10 mouse cellular contexts compared by ENCODE assay signal in the genomic region with DNA sequence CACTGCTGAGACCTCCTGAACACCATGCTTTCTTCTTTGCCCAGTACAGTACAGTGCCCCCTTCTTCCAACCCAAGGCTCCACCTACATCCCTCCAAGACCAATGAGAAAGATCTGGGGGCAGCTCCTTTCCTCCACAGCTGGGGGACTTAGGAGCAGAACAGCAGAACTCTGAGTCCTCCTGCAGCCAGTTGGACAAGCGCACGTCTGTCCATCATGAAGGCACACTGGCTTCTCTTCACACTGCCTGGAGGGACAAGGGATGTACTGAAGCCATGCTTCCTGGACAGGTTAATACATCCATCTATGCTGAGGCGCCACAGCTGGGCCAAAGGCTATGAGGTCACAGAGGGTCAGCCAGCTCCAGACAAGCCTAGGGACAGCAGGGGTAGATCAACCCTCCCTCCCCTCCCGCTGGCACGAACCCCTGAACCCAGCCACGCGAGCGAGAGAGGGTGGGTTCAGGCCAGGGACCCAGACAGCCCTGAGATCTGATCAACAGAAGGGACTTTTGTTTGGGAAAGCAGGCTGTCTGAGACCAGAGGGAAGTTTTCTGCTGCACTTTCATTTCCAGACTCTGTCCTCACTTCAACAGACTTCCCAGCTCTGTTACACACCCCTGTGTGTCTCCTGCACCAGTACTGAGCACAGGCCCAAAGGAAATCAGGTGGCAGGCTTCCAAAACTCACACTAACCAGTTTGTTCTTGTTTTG. TPM values are rescaled to one million over a fixed set of nuclear protein-coding genes. Genes with fewer than 3 reads are reported as not detected.
DNase-seq lines count a peak whose midpoint lies in the region; ATAC-seq and TF ChIP-seq lines count a peak whose summit lies in the region.
"Had no signal": no experiment of that assay in that cellular context is flagged by ENCODE, and none has a peak within 500 bp of the region (broad histone marks: within the 10 kb centered on the region; RNA-seq: fewer than 3 reads in every experiment).

No protein-coding gene starts in this region.

- H3K36me3 ChIP-seq in hindbrain, embryonic 10.5 days = peaks cover 31% of the 10 kb centered on the region
- no peaks in the 10 kb centered on the region for H3K36me3 ChIP-seq in hindbrain, embryonic 11.5 days (ENCODE audit: control insufficient read depth, insufficient read depth, low read length)
- H3K36me3 ChIP-seq in forebrain, postnatal 0 days (ENCODE audit: insufficient read depth) = no peaks in the 10 kb centered on the region
- no peaks in the 10 kb centered on the region for H3K36me3 ChIP-seq in intestine, embryonic 16.5 days (ENCODE audit: control insufficient read depth, insufficient read depth, low read length)
- no peaks in the 10 kb centered on the region for H3K36me3 ChIP-seq in midbrain, embryonic 14.5 days (ENCODE audit: control insufficient read depth, insufficient read depth, low read length)

- 51% methylated on average over 8 of the region's 8 CpGs for WGBS in hindbrain, embryonic 10.5 days
- 53% methylated on average over 8 of the region's 8 CpGs for whole genome bisulfite sequencing in hindbrain, embryonic 11.5 days
- 67% methylated on average over 8 of the region's 8 CpGs for WGBS in forebrain, postnatal 0 days
- WGBS in intestine, embryonic 16.5 days = 43% methylated on average over 8 of the region's 8 CpGs
- WGBS in midbrain, embryonic 14.5 days = 67% methylated on average over 8 of the region's 8 CpGs

- peak; percentile 27 for DNase-seq in hindbrain, embryonic 10.5 days (ENCODE audit: low spot score)
- no peak for DNase-seq in hindbrain, embryonic 11.5 days (ENCODE audit: low spot score)
- no peak for DNase-seq in forebrain, postnatal 0 days
- DNase-seq in midbrain, embryonic 14.5 days = no peak
- DNase-seq in c-Kit-positive CD71-positive TER-119-positive erythroid progenitor cells, embryonic 14.5 days (ENCODE audit: low spot score) = no peak
- no peak for DNase-seq in liver

- no peaks in the 10 kb centered on the region for H3K27me3 ChIP-seq in hindbrain, embryonic 10.5 days (ENCODE audit: insufficient read depth, poor library complexity, severe bottlenecking)
- no peaks in the 10 kb centered on the region for H3K27me3 ChIP-seq in hindbrain, embryonic 11.5 days (ENCODE audit: control insufficient read depth, insufficient read depth, low read length)
- no peaks in the 10 kb centered on the region for H3K27me3 ChIP-seq in forebrain, postnatal 0 days (ENCODE audit: insufficient read depth, low read length)
- no peaks in the 10 kb centered on the region for H3K27me3 ChIP-seq in intestine, embryonic 16.5 days (replicated peaks; ENCODE audit: control insufficient read depth, insufficient read depth, low read length)
- H3K27me3 ChIP-seq in midbrain, embryonic 14.5 days (ENCODE audit: control insufficient read depth, insufficient read depth, low read length) = no peaks in the 10 kb centered on the region

- no peak for ATAC-seq in hindbrain, embryonic 11.5 days (ENCODE audit: low FRiP score)
- ATAC-seq in forebrain, postnatal 0 days = peak; percentile 44
- peak; percentile 56 for ATAC-seq in intestine, embryonic 16.5 days
- no peak for ATAC-seq in midbrain, embryonic 14.5 days (ENCODE audit: low FRiP score, low TSS enrichment)
- ATAC-seq in cerebellum, adult (ENCODE audit: insufficient number of reproducible peaks, low FRiP score, low TSS enrichment) = no peak
- ATAC-seq: activated CD4-positive, CD25-positive, alpha-beta regulatory T cell, adult 4 months had no signal

- no peak overlapping the region for H3K4me3 ChIP-seq in hindbrain, embryonic 10.5 days
- H3K4me3 ChIP-seq in hindbrain, embryonic 11.5 days (ENCODE audit: low read depth, low read length) = no peak overlapping the region
- H3K4me3 ChIP-seq in forebrain, postnatal 0 days (ENCODE audit: low read depth, low read length) = no peak overlapping the region
- no peak overlapping the region for H3K4me3 ChIP-seq in intestine, embryonic 16.5 days (ENCODE audit: low read length)
- H3K4me3 ChIP-seq in midbrain, embryonic 14.5 days (replicated peaks; ENCODE audit: low read depth, low read length) = no peak overlapping the region

- 0 out of 2 replicates have a peak overlapping the region, but pooled peaks have one; percentile 5 for H3K27ac ChIP-seq in hindbrain, embryonic 10.5 days
- no peak overlapping the region for H3K27ac ChIP-seq in hindbrain, embryonic 11.5 days (ENCODE audit: low read depth, low read length)
- H3K27ac ChIP-seq in forebrain, postnatal 0 days (ENCODE audit: low read depth, low read length) = no peak overlapping the region
- no peak overlapping the region for H3K27ac ChIP-seq in intestine, embryonic 16.5 days (ENCODE audit: low read length)
- 0 out of 2 replicates have a peak overlapping the region, but pooled peaks have one; percentile 8 for H3K27ac ChIP-seq in midbrain, embryonic 14.5 days (replicated peaks; ENCODE audit: low read depth, low read length)
- H3K27ac ChIP-seq: macrophage had no signal

- no peaks in the 10 kb centered on the region for H3K9me3 ChIP-seq in hindbrain, embryonic 10.5 days
- H3K9me3 ChIP-seq in hindbrain, embryonic 11.5 days (ENCODE audit: control insufficient read depth, low read length) = no peaks in the 10 kb centered on the region
- no peaks in the 10 kb centered on the region for H3K9me3 ChIP-seq in forebrain, postnatal 0 days (ENCODE audit: low read length)
- H3K9me3 ChIP-seq in intestine, embryonic 16.5 days (ENCODE audit: control insufficient read depth, low read length) = no peaks in the 10 kb centered on the region
- H3K9me3 ChIP-seq in midbrain, embryonic 14.5 days (ENCODE audit: control insufficient read depth, low read length) = no peaks in the 10 kb centered on the region

- no peak overlapping the region for H3K9ac ChIP-seq in hindbrain, embryonic 11.5 days (ENCODE audit: low read depth, low read length)
- no peak overlapping the region for H3K9ac ChIP-seq in forebrain, postnatal 0 days
- H3K9ac ChIP-seq in intestine, embryonic 16.5 days (ENCODE audit: low read depth, low read length) = no peak overlapping the region
- no peak overlapping the region for H3K9ac ChIP-seq in midbrain, embryonic 14.5 days (replicated peaks; ENCODE audit: low read length)

- no peak overlapping the region for H3K4me2 ChIP-seq in hindbrain, embryonic 11.5 days (replicated peaks; ENCODE audit: low read depth, low read length)
- H3K4me2 ChIP-seq in forebrain, postnatal 0 days (ENCODE audit: low read depth) = no peak overlapping the region
- no peak overlapping the region for H3K4me2 ChIP-seq in intestine, embryonic 16.5 days (ENCODE audit: low read depth, low read length)
- no peak overlapping the region for H3K4me2 ChIP-seq in midbrain, embryonic 14.5 days (ENCODE audit: low read length)

- H3K4me1 ChIP-seq in hindbrain, embryonic 10.5 days (replicated peaks) = peaks cover 32% of the 10 kb centered on the region
- no peaks in the 10 kb centered on the region; the same call in 1 of the 2 replicates for H3K4me1 ChIP-seq in hindbrain, embryonic 11.5 days (replicated peaks; ENCODE audit: control insufficient read depth, insufficient read depth, low read length)
- no peaks in the 10 kb centered on the region for H3K4me1 ChIP-seq in forebrain, postnatal 0 days (ENCODE audit: insufficient read depth)
- peaks cover 18% of the 10 kb centered on the region for H3K4me1 ChIP-seq in intestine, embryonic 16.5 days (ENCODE audit: control insufficient read depth, insufficient read depth, low read length)
- no peaks in the 10 kb centered on the region for H3K4me1 ChIP-seq in midbrain, embryonic 14.5 days (ENCODE audit: control insufficient read depth, insufficient read depth, low read length)

- TF ChIP-seq CTCF in forebrain, postnatal 0 days (IDR thresholded peaks at IDR 0.05; ENCODE audit: low read depth) = no peak

RNA-seq across cellular contexts. Expression of a gene that starts 27.6 kb away (rescaled TPM):
- polyA plus RNA-seq in hindbrain, embryonic 10.5 days (2016; fragmentation: Nextera tagmentation; extraction: Ambion mirVana) = 9.0 and 10.1 TPM in 2 replicates
- polyA plus RNA-seq in hindbrain, embryonic 11.5 days (2014; fragmentation: Nextera tagmentation; extraction: Ambion mirVana) = 7.1 and 8.7 TPM in 2 replicates
- 0.92 and 4.4 TPM in 2 replicates for total RNA-seq in forebrain, postnatal 0 days (2014; rRNA removed)
- 0.63 and 1.3 TPM in 2 replicates for polyA plus RNA-seq in forebrain, postnatal 0 days (2015; fragmentation: Nextera tagmentation; extraction: Ambion mirVana)
- 4.4 and 5.4 TPM in 2 replicates for polyA plus RNA-seq in intestine, embryonic 16.5 days (2015; fragmentation: Nextera tagmentation; extraction: Ambion mirVana)
- 1.6 and 2.8 TPM in 2 replicates for polyA plus RNA-seq in midbrain, embryonic 14.5 days (2014; fragmentation: Nextera tagmentation; extraction: Ambion mirVana)
- polyA plus RNA-seq: activated CD4-positive, CD25-positive, alpha-beta regulatory T cell, adult 4 months; macrophage had no signal

Comparison
In these comparisons a context has a peak if more than half of its experiments do, and no peak if none do; other contexts are left out.
1. H3K27ac ChIP-seq: peak in hindbrain, embryonic 10.5 days (single experiment) and midbrain, embryonic 14.5 days (single experiment); none in hindbrain, embryonic 11.5 days (single experiment), forebrain, postnatal 0 days (single experiment) and intestine, embryonic 16.5 days (single experiment).
2. ATAC-seq: peak in forebrain, postnatal 0 days (single experiment) and intestine, embryonic 16.5 days (single experiment); none in hindbrain, embryonic 11.5 days (single experiment), midbrain, embryonic 14.5 days (single experiment) and cerebellum, adult (single experiment).